Mouse (Mus musculus) c-Kit-positive CD71-negative TER-119-negative erythroid progenitor cells, embryonic 14.5 days (primary cell): Measurements from ENCODE around the gene Plaur.
A peak's percentile ranks its signal among the peaks of the same experiment; 100 is the strongest.
"Not testable (repeated sequence)": the region's sequence is repeated elsewhere in the genome, so short reads cannot be mapped to it uniquely, and the experiment has no call there.

Experiments used
- DNase-seq: peaks from one replicate; pipeline ENCODE4 v3.0.0-alpha.2; 2013; ENCODE audit warnings: low read depth

Plaur gene

DNA sequence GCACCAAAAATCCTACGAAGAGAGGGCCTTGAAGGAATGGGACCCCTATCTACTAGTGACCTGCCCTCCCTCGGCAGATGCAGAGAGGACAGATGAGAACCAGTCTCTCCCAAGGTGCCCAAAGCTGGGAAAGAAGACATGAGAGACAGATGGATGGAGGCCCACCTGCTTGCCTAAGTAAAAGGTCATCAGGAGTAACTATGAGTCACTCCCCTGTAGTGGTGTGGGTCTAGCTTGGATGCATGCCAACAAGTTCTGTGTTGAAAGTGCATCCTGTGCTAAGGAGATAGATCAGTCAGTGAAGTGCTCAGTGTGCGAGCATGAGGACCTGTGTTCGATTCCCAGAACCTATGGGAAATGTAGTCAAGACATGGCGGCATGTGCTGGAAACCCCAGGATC, 16.6 kb downstream of the Plaur start:
- no peak for DNase-seq

DNA sequence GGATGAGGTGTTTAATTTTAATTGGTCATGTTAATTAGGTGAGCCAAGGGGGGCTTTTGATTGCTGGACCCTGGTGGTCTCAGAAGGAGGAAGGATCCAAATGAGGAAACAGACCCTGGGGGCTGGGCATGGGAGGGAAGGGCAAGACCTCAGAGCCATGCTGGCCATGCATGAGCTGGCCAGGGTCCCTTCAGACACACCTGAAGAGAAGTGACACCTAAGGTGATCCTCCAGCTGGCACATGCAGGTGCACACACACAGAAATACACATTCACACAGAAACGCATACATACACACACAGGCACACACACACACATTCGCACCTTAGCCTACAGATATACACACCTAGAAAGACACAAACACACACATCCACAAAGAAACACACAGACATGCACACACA, 17.4 kb downstream of the Plaur start:
- DNase-seq = no peak

DNA sequence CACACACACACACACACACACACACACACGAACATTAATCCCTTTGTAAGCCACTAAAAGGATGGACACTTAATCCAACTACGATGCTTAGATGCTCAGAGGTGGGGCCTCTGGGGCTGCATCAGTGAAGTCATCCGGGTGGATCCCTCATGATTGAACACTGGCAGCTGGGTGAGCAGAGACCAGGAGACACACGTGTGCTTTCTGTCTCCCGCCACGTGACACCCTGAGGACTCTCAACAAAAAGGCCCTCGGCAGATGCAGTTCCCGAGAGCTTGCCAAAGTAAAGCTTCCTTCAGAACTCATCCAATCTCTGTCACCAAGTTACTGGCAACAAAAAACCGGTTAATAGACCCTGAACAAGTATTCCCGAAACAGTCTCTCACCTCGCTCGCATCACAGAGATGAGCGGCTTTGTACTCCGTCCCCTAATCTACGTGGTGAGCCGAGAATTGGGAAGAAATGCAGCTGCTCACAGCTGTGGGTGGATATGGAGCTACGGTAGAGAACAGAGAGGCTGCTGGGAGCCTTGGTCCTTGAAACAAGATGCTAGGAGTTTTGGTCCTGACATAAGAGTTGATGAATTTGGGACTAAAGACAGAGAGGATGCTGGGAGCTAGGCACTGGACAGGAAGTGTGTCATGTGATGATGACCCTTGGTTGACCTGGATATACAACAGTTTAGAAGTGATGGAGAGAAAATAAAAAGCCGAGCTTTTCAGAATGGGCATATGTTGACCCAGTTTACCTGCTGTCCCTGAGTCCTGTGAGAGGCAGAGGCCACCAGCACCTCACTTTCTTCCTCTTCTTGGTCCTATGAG, 18.0 kb downstream of the Plaur start:
- DNase-seq = no peak

DNA sequence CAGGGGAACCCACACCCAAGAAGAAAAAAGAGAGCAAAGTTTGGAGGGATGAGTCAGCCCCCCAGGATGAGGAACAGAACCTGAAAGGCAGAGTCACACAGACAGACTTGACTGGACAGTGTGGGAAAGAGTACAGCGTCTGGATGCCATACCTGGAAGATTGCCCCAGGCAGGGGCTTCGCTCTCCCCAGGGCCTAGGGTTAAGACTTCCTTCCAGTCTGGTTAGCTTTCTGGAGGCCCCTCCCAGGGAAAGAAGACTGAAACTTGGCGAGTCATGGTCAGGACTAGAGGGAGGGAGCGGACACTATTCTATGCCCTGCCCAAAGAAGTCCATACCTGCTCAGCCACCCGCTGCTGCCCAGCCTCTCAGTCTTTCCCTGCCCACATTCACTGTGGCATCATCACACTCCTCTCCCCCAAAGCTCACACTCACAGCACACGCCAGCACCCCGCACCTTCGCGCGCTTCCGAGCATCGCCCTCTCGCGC, 18.7 kb downstream of the Plaur start:
- no peak for DNase-seq

DNA sequence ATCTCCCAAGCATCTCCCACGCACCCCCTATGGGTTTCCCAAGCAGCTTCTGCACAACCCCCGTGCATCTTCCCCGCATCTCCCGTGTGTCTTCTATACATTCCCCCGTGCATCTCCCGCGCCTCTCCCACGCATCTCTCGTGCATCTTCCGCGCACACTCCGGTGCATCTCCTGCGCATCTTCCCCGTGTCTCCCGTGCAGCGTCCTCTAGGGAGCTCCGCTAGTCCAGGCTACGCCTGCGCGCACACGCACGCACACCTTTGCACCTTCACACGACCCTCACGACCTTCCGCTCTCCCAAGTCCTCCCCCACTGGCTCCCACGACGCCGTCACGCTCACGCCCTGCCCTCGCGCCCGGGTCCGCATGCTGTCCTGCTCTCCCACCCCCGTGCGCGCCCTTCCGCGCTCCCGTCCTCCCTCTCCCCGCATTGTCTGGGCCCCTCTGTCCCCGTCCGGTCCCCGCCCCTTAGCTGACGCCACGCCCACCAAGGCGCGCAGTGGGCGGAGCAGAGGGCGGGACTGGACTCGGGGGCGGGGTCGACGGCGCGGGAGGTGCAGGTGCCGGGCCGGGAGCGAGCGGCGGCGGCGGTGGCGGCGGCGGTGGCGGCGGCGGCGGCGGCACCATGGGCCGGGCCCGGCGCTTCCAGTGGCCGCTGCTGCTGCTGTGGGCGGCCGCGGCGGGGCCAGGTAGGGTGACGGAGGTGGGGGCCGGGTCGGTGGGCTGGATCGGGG, 19.4 kb downstream of the Plaur start, which contains the start of gene Cadm4:
TSS of gene Cadm4 (plus strand) at position 550 of the 734 bp plus-strand sequence.
- DNase-seq = no peak

DNA sequence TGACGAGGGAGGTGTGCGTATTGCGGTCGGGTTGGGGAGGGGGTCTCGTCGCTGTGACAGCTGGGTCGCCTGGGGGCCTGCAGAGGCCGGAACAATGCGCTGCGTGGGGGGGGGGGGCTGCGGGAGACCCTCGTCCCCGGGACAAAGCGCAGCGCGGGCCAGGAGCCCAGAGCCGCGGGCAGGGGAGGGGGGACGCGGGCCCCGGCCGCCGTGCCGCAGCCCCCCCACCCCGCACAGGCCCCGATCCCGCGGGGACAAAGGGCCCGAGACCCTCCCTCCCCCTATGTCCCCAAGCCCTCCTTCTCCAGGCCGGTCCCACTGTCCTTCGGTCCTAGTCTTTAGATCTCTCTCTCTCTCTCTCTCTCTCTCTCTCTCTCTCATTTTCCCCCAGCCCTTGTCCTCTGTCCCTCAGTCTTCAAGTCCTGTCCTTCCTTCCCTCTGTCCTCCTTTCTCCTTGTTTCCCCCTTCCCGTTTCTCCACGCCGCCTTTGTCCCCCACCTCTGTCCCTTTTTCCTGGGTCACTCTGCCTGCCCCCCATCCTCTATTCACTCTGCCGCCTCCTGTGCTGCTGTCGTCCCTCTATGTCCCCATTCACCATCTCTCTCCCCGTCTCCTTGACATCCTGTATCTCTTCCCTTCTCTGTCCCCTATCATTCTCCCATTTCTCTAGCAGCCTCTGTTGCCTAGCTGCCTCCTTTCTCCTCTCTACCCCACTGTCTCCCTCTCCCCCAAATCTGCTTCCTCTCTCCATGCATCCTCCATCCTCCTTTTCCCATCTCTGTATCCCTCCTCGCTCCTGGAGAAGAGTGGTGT, 20.1 kb downstream of the Plaur start:
- DNase-seq = no peak

DNA sequence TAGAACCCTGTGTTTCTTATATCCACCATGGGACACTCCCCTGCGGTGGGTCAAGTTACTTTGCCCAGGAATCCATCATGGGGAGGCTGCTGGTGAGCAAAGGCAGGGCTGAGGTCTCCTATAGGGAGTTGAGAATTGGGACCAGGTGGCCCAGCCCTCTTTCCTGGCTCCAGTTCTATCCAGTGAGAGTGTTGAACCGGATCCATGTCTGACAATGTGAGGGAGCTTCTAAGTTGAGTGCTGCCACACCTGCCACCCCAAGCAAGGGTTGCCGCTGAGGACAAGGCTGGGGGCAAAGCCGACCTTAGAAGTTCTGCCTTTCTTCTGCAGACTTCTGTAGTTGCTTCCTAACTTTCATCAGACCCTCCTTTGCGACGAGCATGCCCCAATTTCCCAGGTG, 21.0 kb downstream of the Plaur start:
- not testable (repeated sequence) for DNase-seq

DNA sequence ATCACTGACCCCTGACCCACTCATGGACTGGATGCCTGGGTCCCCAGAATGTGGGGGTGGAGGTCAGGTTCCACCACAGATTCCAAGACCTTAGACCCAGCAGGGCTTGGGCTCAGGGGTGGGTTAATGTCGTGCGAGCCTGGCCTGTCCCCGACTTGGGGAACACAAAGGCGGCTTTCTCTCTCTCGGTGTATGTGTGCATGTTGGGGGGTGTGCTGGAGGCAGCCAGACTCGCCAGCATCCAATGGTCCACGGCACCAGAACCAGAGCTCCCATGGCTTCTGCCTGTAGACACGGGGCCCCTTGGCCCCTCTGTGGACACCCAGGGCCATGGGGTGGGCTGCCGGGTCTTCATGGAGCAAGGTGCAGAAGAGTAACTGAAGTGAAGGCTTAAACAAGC, 23.2 kb downstream of the Plaur start:
- no peak for DNase-seq

DNA sequence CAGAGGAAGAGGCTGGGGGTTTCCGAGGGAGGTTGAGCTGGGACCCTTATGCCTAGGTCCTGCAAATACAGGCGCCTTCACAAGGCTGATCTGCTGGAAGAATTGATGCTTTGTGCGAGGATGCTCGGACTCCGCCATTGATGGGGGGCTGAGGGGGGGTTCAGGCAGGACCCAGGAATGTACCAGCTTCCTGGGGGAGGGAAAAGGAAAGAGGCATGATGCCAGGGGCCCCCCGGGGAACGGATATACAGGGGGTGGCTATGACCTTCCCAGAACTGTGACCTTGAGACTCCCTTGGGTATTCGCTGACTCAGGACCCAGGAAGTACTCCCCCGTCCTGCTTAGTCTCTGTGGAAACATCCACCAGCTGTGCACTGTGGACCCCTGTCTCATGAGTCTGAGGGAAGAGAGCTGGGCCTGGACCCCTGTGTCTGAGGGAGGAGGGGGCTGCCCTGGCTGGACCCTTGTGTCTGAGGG, 24.4 kb downstream of the Plaur start:
- DNase-seq = no peak

DNA sequence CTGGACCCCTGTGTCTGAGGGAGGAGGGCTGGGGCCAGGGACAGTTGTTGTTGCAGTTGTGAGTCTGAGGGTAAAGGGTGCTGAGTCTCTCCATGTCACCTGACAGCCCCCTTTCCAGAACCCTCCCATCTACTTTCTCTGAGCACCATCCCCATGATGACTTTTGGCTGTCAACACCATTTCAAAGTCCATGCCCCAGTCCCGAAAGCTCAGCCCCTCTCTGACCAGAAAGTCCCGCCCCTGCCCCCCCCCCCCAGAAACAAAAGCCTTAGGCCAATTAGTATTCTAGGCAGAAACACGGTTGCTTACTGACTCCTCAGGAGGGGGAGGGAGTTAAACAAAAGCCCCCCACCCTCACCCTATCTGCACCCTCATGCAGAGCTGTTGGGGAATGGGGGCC, 25.1 kb downstream of the Plaur start:
- DNase-seq = no peak

DNA sequence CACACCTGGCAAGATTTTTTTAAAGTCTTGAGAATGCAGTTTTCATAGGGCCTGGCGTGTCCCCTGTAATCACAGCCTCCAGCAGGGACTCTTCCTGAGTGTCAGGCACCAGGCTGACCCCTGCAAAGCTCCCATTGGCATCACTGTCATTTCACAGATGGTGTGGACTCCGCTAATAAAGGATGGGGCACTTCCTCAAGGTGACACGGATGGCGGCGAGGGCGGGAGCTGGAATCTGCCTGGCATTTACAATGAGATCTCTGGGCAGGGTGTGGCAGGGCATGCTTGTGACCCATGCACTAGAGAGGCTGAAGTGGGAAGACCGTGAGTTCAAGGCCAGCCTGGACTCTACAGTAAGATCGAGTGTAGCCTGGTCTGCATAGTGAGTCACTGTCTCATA, 26.0 kb downstream of the Plaur start:
- DNase-seq = no peak

DNA sequence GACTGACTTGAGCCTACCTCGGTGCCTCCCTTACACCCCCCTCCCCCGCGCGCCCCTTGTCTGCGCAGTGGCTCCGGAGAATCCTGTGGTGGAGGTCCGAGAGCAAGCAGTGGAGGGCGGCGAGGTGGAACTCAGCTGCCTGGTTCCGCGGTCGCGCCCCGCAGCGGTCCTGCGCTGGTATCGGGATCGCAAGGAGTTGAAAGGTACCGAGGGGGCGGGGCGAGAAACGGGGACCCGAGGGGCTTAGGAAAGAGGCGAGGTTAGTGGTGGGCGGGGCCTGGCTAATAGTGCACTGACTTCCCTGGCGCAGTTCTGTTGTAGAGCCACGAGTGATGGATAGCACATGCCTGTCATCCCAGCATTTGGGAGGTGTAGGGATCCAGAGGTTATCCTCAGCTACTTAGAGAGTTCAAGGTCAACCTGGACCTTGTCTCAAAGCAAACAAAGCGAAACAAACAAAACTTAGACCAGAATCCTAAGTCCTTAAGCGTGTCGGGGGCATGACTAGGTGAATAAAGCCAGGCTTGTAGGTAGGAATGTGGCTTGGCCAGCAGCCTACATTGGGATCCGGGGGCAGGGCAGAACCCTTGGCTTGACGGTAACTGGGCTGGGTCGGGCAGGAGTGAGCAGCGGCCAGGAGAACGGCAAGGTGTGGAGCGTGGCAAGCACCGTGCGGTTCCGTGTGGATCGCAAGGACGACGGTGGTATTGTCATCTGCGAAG, 37.7 kb downstream of the Plaur start:
- DNase-seq = no peak

DNA sequence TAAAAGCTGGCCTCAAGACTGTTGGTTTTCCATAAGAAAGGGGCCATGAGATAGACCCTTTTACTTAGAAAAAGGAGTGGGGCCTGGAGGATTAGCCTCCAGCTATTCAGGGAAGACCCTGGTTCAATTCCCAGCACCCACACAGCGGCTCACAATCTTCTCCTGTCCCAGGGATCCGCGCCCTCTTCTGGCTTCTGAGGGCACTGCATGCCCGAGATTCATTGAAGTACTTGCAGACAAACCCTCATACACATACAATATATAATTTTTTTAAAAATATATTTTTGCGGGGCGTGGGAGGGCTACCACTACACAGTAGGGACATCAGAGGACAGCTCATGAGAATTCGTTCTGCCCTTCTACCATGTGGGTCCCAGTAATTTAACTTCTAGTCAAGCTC, 38.6 kb downstream of the Plaur start:
- peak; percentile 58 for DNase-seq

DNA sequence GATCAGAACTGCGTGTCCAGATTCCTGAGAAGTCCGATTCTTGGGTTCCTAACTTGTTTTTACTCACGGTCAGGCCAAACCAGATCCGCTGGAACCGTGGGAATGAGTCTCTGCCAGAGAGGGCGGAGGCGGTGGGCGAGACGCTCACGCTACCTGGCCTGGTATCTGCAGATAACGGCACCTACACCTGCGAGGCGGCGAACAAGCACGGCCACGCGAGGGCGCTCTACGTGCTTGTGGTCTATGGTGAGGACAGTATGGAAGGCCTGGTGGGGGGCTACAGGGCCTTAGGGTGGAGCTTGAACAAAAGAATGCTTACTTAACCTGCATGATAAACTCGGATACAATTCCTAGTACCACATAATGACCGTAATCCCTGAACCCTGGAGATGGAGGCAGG, 39.2 kb downstream of the Plaur start:
- DNase-seq = no peak

DNA sequence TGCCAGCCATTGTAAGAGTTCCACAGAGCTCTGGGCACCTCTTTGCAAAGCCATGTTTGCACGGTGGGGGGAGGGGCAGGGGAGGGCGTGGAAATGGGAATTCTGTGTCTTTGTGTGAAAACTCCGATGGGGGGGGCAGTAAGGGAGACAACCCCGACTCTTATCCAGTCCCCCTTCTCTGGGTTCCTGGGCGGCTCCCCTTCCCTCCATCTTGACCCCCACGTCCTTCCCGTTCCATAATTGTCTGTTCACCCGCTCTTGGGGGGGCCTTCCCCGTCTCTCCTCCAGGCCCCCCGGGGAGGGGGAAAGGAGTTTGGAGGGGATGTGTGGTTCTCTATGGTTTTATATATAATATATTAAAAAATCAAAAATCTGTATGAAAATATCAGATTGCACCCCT, 41.7 kb downstream of the Plaur start:
- no peak for DNase-seq

DNA sequence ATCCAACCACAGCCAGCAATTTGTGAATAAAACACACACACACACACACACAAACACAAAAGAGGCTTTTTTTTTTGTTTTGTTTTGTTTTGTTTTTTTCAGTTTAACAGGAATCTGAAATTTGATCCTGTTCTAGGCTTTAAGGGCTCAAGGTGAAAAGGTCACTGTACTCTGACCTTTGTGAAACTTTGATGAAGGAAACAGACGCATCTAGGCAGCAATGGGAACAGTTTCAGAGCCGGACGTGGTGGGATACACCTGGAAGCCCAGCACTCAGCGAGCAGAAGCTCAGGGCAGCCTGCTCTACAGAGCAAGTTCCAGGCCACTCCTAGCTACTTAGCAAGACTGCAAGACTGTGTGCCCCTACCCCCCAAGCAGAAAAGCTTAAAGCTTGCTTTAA, 42.6 kb downstream of the Plaur start:
- no peak for DNase-seq

DNA sequence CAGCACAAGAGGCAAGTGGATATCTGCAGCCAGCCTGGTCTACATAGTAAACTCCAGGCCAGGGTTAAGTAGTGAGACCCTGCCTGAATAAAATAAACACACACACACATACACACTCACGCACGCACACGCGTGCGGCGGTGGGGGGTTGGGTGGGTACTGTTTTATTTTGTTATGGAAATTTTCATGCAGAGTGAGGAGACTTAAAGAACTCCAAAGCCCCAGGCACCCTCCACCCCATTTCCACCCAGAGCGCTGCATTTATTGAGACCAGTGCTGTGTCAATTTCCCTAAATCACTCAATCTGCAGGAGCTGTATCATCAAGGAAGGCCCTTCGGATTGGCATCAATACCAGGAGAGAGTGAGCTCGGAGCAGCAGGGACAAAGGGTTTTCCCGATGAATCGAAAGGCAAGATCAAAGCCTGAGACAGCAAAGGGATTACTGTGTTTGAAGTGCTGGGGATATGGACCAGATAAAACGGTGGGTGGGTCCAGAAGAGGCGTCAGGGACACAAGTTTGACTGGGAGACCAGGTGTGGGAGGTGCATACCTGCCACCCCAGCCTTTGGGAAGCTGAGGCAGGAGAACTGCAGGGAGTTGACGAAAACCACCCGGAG, 43.3 kb downstream of the Plaur start:
- DNase-seq = no peak

DNA sequence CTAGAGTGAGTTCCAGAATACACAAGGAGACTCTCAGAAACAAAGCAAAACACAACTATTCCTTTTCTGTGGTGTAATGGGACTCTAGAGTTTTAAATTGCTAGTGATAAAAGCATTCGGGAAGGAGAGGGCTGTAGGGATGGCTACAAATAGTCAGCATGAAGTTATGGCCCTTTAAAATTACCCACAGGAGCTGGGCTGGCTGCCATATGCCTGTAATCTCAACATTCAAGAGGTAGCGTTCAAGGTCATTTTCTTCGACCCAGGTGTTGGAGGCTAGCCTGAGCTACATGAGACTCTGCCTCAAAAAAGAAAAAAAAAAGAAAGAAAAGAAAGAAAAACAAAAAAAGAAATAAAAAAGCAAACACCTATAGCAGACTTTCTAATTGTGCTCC, 43.8 kb downstream of the Plaur start:
- no peak for DNase-seq

DNA sequence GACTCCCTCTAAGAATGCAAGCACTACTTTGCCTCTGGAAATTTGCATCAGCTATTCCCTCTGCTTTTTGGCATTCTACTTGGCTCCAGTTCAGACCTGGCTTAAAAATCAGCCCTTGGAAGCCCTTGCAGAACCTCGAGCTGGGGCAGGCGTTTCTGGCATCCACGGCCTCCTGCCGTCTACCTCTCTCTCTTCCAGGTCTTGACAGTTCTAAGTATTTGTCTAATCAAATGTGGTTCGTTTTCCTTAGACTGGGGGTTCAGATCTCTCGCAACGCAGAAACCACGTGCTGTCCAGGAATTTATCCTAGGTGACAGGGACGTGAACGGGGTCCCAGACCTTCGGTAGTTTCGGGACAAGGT, 44.2 kb downstream of the Plaur start:
- DNase-seq = no peak

DNA sequence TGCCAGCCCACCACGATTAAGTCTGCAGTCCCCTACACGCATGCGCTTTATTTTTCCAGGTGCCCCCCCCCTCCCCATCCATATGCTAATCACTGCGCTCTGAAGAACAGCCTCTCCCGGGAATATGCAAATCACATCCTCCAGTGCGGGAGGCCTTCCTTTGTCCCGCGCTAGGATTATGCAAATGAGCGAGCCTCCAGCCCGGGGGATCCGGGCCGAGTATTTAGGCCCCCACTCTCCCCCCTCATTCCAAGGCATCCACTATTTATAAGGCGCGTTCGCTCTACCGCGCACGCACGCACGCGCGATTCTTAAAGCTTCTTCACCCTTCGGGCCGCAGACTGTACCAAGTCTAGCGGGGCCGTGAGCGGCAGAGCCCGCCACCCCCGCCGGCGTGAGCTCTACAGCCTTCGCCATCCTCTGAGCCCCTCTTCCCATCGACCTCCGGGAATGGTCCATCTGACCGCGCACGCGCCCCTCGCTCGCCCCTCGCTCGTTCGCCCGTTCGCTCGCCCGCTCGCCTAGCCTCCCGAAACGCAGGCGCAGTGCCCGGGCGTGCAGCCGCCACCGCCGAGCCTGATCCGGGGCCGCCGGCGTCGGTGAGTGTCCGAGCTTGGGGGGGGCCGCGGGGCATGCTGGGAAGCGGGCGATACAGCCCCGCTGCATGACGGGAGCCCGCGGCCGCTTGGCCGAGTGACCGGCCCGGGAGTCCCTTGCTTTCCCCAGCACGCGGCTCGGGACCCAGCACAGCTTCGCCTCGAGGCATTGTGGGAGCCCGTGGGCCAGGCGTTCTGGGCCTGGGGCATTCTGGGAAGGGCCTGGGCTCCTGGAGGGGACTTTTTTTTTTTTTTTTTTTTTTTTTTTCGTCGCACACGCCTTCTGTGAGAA, 44.8 kb downstream of the Plaur start, which contains the start of gene Zfp428:
TSS of gene Zfp428 (plus strand) at position 169 of the 888 bp plus-strand sequence.
- DNase-seq = peak; percentile 38
